ENCODE assay signal across 8 mouse cellular contexts in the genomic region with DNA sequence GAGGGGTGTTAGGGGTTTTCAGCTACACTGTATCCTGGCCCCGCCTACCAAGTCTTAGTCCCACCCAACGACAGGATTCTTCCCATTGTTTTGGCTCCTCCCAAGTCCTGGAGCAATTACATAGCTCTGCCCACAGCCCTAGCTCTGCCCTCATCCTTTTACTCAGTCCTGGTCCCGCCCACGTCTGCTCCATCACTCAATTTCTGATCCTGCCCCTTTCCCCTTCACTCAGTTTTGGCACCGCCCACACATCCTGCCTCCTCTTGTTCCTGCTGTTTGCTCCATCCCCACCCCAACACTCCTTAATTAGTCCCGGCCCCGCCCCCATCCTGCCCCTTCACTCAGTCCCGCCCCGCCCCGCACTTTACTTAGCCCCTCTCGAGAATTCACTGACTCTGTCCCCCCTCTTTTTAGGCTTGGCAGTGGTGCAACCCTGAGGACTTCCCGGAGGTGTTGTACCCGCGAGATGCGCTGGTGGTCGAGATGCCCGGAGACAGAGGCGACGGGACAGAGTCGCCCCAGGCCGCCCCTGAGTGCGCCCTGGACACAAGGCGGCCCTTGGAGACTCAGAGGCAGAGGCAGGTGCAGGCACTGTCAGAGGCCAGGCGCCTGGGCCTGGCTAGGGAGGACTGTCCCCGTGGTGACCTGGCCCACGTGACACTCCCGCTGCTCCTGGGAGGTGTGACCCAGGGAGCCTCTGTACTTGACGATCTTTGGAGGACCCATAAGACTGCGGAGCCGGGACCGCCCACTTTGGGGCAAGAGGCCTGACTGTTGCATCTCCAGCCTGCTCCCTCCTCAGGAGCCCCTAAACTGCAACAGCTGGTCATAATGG. TPM values are rescaled to one million over a fixed set of nuclear protein-coding genes. Genes with fewer than 3 reads are reported as not detected.
DNase-seq lines count a peak whose midpoint lies in the region; ATAC-seq and TF ChIP-seq lines count a peak whose summit lies in the region.
"Had no signal": no experiment of that assay in that cellular context is flagged by ENCODE, and none has a peak within 500 bp of the region (broad histone marks: within the 10 kb centered on the region; RNA-seq: fewer than 3 reads in every experiment).

No protein-coding gene starts in this region.

- H3K4me1 ChIP-seq in embryonic facial prominence, embryonic 14.5 days (ENCODE audit: control insufficient read depth, insufficient read depth, low read length) = no peaks in the 10 kb centered on the region
- 0 out of 2 replicates have a peak, but pooled peaks cover 3% of the 10 kb centered on the region for H3K4me1 ChIP-seq in heart, embryonic 16.5 days (ENCODE audit: control insufficient read depth, insufficient read depth, low read length)
- H3K4me1 ChIP-seq in kidney, postnatal 0 days (replicated peaks; ENCODE audit: insufficient read depth, low read length) = no peaks in the 10 kb centered on the region

- H3K27me3 ChIP-seq in embryonic facial prominence, embryonic 14.5 days (replicated peaks; ENCODE audit: control insufficient read depth, insufficient read depth, low read length) = peaks cover 19% of the 10 kb centered on the region
- peaks cover 23% of the 10 kb centered on the region for H3K27me3 ChIP-seq in heart, embryonic 16.5 days (ENCODE audit: control insufficient read depth, insufficient read depth, low read length)
- H3K27me3 ChIP-seq in kidney, postnatal 0 days (ENCODE audit: insufficient read depth, low read length) = no peaks in the 10 kb centered on the region

- no peak overlapping the region for H3K4me2 ChIP-seq in embryonic facial prominence, embryonic 14.5 days (ENCODE audit: low read depth, low read length)
- H3K4me2 ChIP-seq in heart, embryonic 16.5 days (ENCODE audit: low read depth, low read length) = peak overlapping the region; percentile 1; the same call in 1 of the 2 replicates
- peak overlapping the region; percentile 44 for H3K4me2 ChIP-seq in kidney, postnatal 0 days (ENCODE audit: low read length)

- no peak overlapping the region for H3K27ac ChIP-seq in embryonic facial prominence, embryonic 14.5 days (replicated peaks; ENCODE audit: low read depth, low read length)
- H3K27ac ChIP-seq in heart, embryonic 16.5 days (ENCODE audit: low read length) = no peak overlapping the region
- H3K27ac ChIP-seq in kidney, postnatal 0 days = no peak overlapping the region

- H3K9ac ChIP-seq in embryonic facial prominence, embryonic 14.5 days (ENCODE audit: low read depth, low read length) = no peak overlapping the region
- no peak overlapping the region for H3K9ac ChIP-seq in heart, embryonic 16.5 days (ENCODE audit: low read length)
- no peak overlapping the region for H3K9ac ChIP-seq in kidney, postnatal 0 days (ENCODE audit: low read depth, low read length)

- peaks cover 16% of the 10 kb centered on the region; the same call in 1 of the 2 replicates for H3K9me3 ChIP-seq in embryonic facial prominence, embryonic 14.5 days (ENCODE audit: control insufficient read depth, low read length)
- peaks cover 16% of the 10 kb centered on the region for H3K9me3 ChIP-seq in heart, embryonic 16.5 days (replicated peaks; ENCODE audit: control insufficient read depth, low read length)
- H3K9me3 ChIP-seq in kidney, postnatal 0 days (replicated peaks; ENCODE audit: low read length) = no peaks in the 10 kb centered on the region

- H3K36me3 ChIP-seq in embryonic facial prominence, embryonic 14.5 days (ENCODE audit: control insufficient read depth, insufficient read depth, low read length) = no peaks in the 10 kb centered on the region
- no peaks in the 10 kb centered on the region for H3K36me3 ChIP-seq in heart, embryonic 16.5 days (ENCODE audit: control insufficient read depth, insufficient read depth)
- no peaks in the 10 kb centered on the region for H3K36me3 ChIP-seq in kidney, postnatal 0 days (ENCODE audit: insufficient read depth, low read length)

- ATAC-seq in embryonic facial prominence, embryonic 14.5 days (ENCODE audit: low read depth) = peak; percentile 68
- ATAC-seq in heart, embryonic 16.5 days (replicated peaks; ENCODE audit: extremely low read depth, insufficient read depth, low FRiP score) = peak; percentile 32
- peak; percentile 83 for ATAC-seq in kidney, postnatal 0 days (replicated peaks; ENCODE audit: low FRiP score, low read depth)

- peak; percentile 98 for DNase-seq in ZHBTc4 (ENCODE audit: low read depth, low spot score)
- DNase-seq in embryonic facial prominence, embryonic 14.5 days (ENCODE audit: low spot score) = peak; percentile 78
- peak; percentile 95 for DNase-seq in kidney, postnatal 0 days (ENCODE audit: low spot score)
- DNase-seq in lung, postnatal 25 days (ENCODE audit: low spot score) = peak; percentile 93
- no peak for DNase-seq in left cerebral cortex, adult 8-10 months (ENCODE audit: low spot score in 2 of 2)
- no peak for DNase-seq in cerebellum, adult 8-10 months

- no peak overlapping the region for H3K4me3 ChIP-seq in embryonic facial prominence, embryonic 14.5 days (ENCODE audit: low read depth, low read length)
- H3K4me3 ChIP-seq in heart, embryonic 16.5 days (ENCODE audit: low read length) = no peak overlapping the region
- no peak overlapping the region for H3K4me3 ChIP-seq in kidney, postnatal 0 days (replicated peaks; ENCODE audit: low read depth, low read length)
- H3K4me3 ChIP-seq: erythroblast, embryonic 14.5 days had no signal

- no peak for TF ChIP-seq CTCF in kidney, postnatal 0 days (IDR thresholded peaks at IDR 0.05; ENCODE audit: low read depth)

- 4% methylated on average over 29 of the region's 31 CpGs for WGBS in embryonic facial prominence, embryonic 14.5 days
- 8% methylated on average over 31 of the region's 31 CpGs for WGBS in heart, embryonic 16.5 days
- 5% methylated on average over 30 of the region's 31 CpGs for WGBS in kidney, postnatal 0 days

RNA-seq across cellular contexts. Expression of gene Il12rb1, which starts 12.1 kb away (rescaled TPM):
- 0.07 and 0.19 TPM in 2 replicates for polyA plus RNA-seq in embryonic facial prominence, embryonic 14.5 days (2014; fragmentation: Nextera tagmentation; extraction: Ambion mirVana)
- 0.77 and 1.6 TPM in 2 replicates for polyA plus RNA-seq in heart, embryonic 16.5 days (2015; fragmentation: Nextera tagmentation; extraction: Ambion mirVana)
- 0.09 and 0.13 TPM in 2 replicates for polyA plus RNA-seq in kidney, postnatal 0 days (2015; fragmentation: Nextera tagmentation; extraction: Ambion mirVana)
- 1 to 10 TPM in 2 of 4 experiments, under 1 TPM in 2; 0.84 to 1.3 (median 1.0) TPM for total RNA-seq in left cerebral cortex, adult 8-10 months (2022)

RNA-seq across cellular contexts. Expression of gene Mast3, which starts 15.5 kb away (rescaled TPM):
- 13.5 and 14.9 TPM in 2 replicates for polyA plus RNA-seq in embryonic facial prominence, embryonic 14.5 days (2014; fragmentation: Nextera tagmentation; extraction: Ambion mirVana)
- 7.3 and 9.3 TPM in 2 replicates for polyA plus RNA-seq in heart, embryonic 16.5 days (2015; fragmentation: Nextera tagmentation; extraction: Ambion mirVana)
- polyA plus RNA-seq in kidney, postnatal 0 days (2015; fragmentation: Nextera tagmentation; extraction: Ambion mirVana) = 8.4 and 10.2 TPM in 2 replicates
- 100 to 1,000 TPM; 276 to 316 (median 288) TPM for total RNA-seq in left cerebral cortex, adult 8-10 months (2022)

RNA-seq across cellular contexts. Expression of gene Arrdc2, which starts 19.2 kb away (rescaled TPM):
- 5.4 and 5.8 TPM in 2 replicates for polyA plus RNA-seq in embryonic facial prominence, embryonic 14.5 days (2014; fragmentation: Nextera tagmentation; extraction: Ambion mirVana)
- 3.7 and 3.8 TPM in 2 replicates for polyA plus RNA-seq in heart, embryonic 16.5 days (2015; fragmentation: Nextera tagmentation; extraction: Ambion mirVana)
- polyA plus RNA-seq in kidney, postnatal 0 days (2015; fragmentation: Nextera tagmentation; extraction: Ambion mirVana) = 6.8 and 7.5 TPM in 2 replicates
- total RNA-seq in left cerebral cortex, adult 8-10 months (2022) = 10 to 100 TPM; 10.9 to 22.7 (median 17.6) TPM

RNA-seq across cellular contexts. Expression of gene Kcnn1, which starts 42.7 kb away (rescaled TPM):
- polyA plus RNA-seq in embryonic facial prominence, embryonic 14.5 days (2014; fragmentation: Nextera tagmentation; extraction: Ambion mirVana) = 2.9 and 3.4 TPM in 2 replicates
- polyA plus RNA-seq in heart, embryonic 16.5 days (2015; fragmentation: Nextera tagmentation; extraction: Ambion mirVana) = 4.1 and 4.2 TPM in 2 replicates
- 4.2 and 5.5 TPM in 2 replicates for polyA plus RNA-seq in kidney, postnatal 0 days (2015; fragmentation: Nextera tagmentation; extraction: Ambion mirVana)
- total RNA-seq in left cerebral cortex, adult 8-10 months (2022) = 10 to 100 TPM; 15.7 to 28.6 (median 17.7) TPM

RNA-seq across cellular contexts. Expression of gene Pik3r2, which starts 43.8 kb away (rescaled TPM):
- 61.5 and 70.3 TPM in 2 replicates for polyA plus RNA-seq in embryonic facial prominence, embryonic 14.5 days (2014; fragmentation: Nextera tagmentation; extraction: Ambion mirVana)
- 42.1 and 43.3 TPM in 2 replicates for polyA plus RNA-seq in heart, embryonic 16.5 days (2015; fragmentation: Nextera tagmentation; extraction: Ambion mirVana)
- 43.8 and 47.2 TPM in 2 replicates for polyA plus RNA-seq in kidney, postnatal 0 days (2015; fragmentation: Nextera tagmentation; extraction: Ambion mirVana)
- 100 to 1,000 TPM; 143 to 151 (median 149) TPM for total RNA-seq in left cerebral cortex, adult 8-10 months (2022)

Comparison
In these comparisons a context has a peak if more than half of its experiments do, and no peak if none do; other contexts are left out.
1. DNase-seq: peak in ZHBTc4 (single experiment), embryonic facial prominence, embryonic 14.5 days (single experiment), kidney, postnatal 0 days (single experiment) and lung, postnatal 25 days (single experiment); none in left cerebral cortex, adult 8-10 months (0 of 2) and cerebellum, adult 8-10 months (single experiment).
2. ATAC-seq: peak in every context shown above with its lines; median percentile 83 in kidney, postnatal 0 days; 68 in embryonic facial prominence, embryonic 14.5 days; 32 in heart, embryonic 16.5 days.